Mouse (Mus musculus): ENCODE results near the gene Slc7a3. TPM values are rescaled to one million over a fixed set of nuclear protein-coding genes. Genes with fewer than 3 reads are reported as not detected.
A peak's percentile ranks its signal among the peaks of the same experiment; 100 is the strongest.

The Slc7a3 gene
- polyA plus RNA-seq (2012; rRNA removed) (0.54 and 0.96 TPM in 2 replicates), polyA plus RNA-seq (2014; fragmentation: Nextera tagmentation; extraction: Ambion mirVana) (0.11 and 0.23 TPM in 2 replicates)

- Histone ChIP-seq H3K4me2 (ENCODE audit: low read depth) (peak within 1 kb of the TSS; percentile 36), H3K4me3 (ENCODE audit: insufficient read depth in 1 of 2, low read depth in 2 of 2, low read length in 2 of 2) (no peak within 1 kb of the TSS; a peak in 1 of 4 replicates), H3K27ac (no peak within 1 kb of the TSS), H3K27me3 (ENCODE audit: control insufficient read depth, insufficient read depth, low read length) (no peaks in the 10 kb centered on the region; the same call in 1 of the 2 replicates), H3K4me1 (replicated peaks; ENCODE audit: control insufficient read depth in 2 of 2, insufficient read depth in 2 of 2, low read length in 1 of 2) (no peaks in the 10 kb centered on the region), H3K36me3 (replicated peaks; ENCODE audit: control insufficient read depth, insufficient read depth, low read depth) (no peaks in the 10 kb centered on the region), H3K9me3 (ENCODE audit: control insufficient read depth, low read length) (no peaks in the 10 kb centered on the region), H3K9ac (replicated peaks) (no peak within 1 kb of the TSS)
- no peak for DNase-seq (ENCODE audit: low read depth in 3 of 3, low spot score in 3 of 3)
- ATAC-seq (ENCODE audit: insufficient read depth) = no peak
- TF ChIP-seq CTCF (IDR thresholded peaks at IDR 0.05; ENCODE audit: low read depth) (no peak), EP300 (IDR thresholded peaks at IDR 0.05; ENCODE audit: low read depth) (no peak)
- WGBS (ENCODE audit: insufficient replicate concordance) = 35% methylated on average over 11 of the region's 11 CpGs
Measured at GRCm38 (mm10) chrX:101085920-101086319, at the start of gene Slc7a3. Gene Slc7a3, minus strand, starts transcription at chrX:101086020.

DNA sequence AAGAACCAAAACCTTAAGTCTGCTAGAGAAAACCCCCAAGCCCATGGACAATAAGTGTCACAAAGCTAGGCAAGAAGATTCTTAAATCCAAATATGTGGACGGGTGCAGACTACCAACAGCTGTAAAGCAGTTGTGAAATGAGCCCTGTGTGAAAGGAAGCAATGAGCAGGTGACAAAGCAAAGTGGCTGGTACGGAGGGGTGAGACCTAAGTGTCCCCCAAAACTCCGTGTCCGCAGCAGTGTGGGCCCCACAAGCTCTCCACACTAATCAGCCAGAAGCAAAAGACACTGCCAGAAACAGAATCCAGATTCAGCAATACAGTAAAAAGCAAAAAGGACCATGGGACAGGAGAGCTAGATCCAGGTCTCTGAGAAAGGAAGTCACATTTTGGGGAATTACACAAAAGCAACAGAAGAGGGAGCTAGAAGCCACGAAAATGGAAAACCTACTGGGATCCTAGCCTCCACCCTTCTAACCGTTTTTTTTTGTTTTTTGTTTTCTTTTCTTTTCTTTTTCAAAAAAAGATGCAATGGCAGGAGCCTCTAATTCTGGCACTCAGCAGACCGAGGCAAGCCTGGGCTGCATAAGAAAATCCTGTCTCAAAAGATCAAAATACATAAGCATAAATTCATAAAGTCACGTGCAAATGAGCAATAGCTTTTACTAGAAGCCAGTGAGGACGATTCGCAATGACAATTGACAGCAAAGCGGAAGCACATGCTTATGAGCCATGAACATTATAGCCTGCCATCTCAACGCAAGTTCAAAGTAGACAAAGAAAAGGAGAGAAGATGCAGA is 46.4 kb upstream of the Slc7a3 start:
- Histone ChIP-seq H3K9ac (replicated peaks) (no peak overlapping the region; the same call in 1 of the 2 replicates), H3K4me1 (replicated peaks; ENCODE audit: control insufficient read depth in 2 of 2, insufficient read depth in 2 of 2, low read length in 1 of 2) (no peaks in the 10 kb centered on the region), H3K4me2 (ENCODE audit: low read depth) (peak overlapping the region; percentile 48), H3K27me3 (ENCODE audit: control insufficient read depth, insufficient read depth, low read length) (no peaks in the 10 kb centered on the region), H3K36me3 (replicated peaks; ENCODE audit: control insufficient read depth, insufficient read depth, low read depth) (no peaks in the 10 kb centered on the region), H3K4me3 (ENCODE audit: insufficient read depth in 1 of 2, low read depth in 2 of 2, low read length in 2 of 2) (peak overlapping the region in 1 of 2 experiments; percentile 25; a peak in 1 of 4 replicates), H3K27ac (no peak overlapping the region), H3K9me3 (ENCODE audit: control insufficient read depth, low read length) (no peaks in the 10 kb centered on the region)
- no peak for TF ChIP-seq EP300 (IDR thresholded peaks at IDR 0.05; ENCODE audit: low read depth)
- peak; percentile 52 for TF ChIP-seq CTCF (IDR thresholded peaks at IDR 0.05; ENCODE audit: low read depth)
- ATAC-seq (ENCODE audit: insufficient read depth) = no peak
- DNase-seq (ENCODE audit: low read depth in 3 of 3, low spot score in 3 of 3) = peak; percentile 18 to 31 (median 25)
- WGBS (ENCODE audit: insufficient replicate concordance) = 34% methylated on average over 12 of the region's 12 CpGs

- ATAC-seq (ENCODE audit: insufficient read depth) (no peak), DNase-seq (ENCODE audit: low read depth in 3 of 3, low spot score in 3 of 3) (peak; percentile 26 to 30 (median 29))
- Histone ChIP-seq H3K4me1 (replicated peaks; ENCODE audit: control insufficient read depth in 2 of 2, insufficient read depth in 2 of 2, low read length in 1 of 2) (no peaks in the 10 kb centered on the region), H3K27ac (no peak overlapping the region), H3K27me3 (ENCODE audit: control insufficient read depth, insufficient read depth, low read length) (no peaks in the 10 kb centered on the region), H3K4me3 (ENCODE audit: insufficient read depth in 1 of 2, low read depth in 2 of 2, low read length in 2 of 2) (no peak overlapping the region), H3K36me3 (replicated peaks; ENCODE audit: control insufficient read depth, insufficient read depth, low read depth) (no peaks in the 10 kb centered on the region), H3K9ac (replicated peaks) (no peak overlapping the region), H3K4me2 (ENCODE audit: low read depth) (no peak overlapping the region), H3K9me3 (ENCODE audit: control insufficient read depth, low read length) (no peaks in the 10 kb centered on the region)
- 15% methylated on average over 7 of the region's 7 CpGs for WGBS (ENCODE audit: insufficient replicate concordance)
- TF ChIP-seq EP300 (IDR thresholded peaks at IDR 0.05; ENCODE audit: low read depth) (no peak), CTCF (IDR thresholded peaks at IDR 0.05; ENCODE audit: low read depth) (peak; percentile 71)
Measured at GRCm38 (mm10) chrX:101131001-101131400, 45.2 kb upstream of the Slc7a3 start.

- ATAC-seq (ENCODE audit: insufficient read depth) = no peak
- no peak for DNase-seq (ENCODE audit: low read depth in 3 of 3, low spot score in 3 of 3)
- Histone ChIP-seq H3K4me2 (ENCODE audit: low read depth) (no peak overlapping the region), H3K27me3 (ENCODE audit: control insufficient read depth, insufficient read depth, low read length) (no peaks in the 10 kb centered on the region), H3K27ac (no peak overlapping the region), H3K9ac (replicated peaks) (no peak overlapping the region), H3K4me1 (replicated peaks; ENCODE audit: control insufficient read depth in 2 of 2, insufficient read depth in 2 of 2, low read length in 1 of 2) (no peaks in the 10 kb centered on the region), H3K4me3 (ENCODE audit: insufficient read depth in 1 of 2, low read depth in 2 of 2, low read length in 2 of 2) (no peak overlapping the region), H3K36me3 (replicated peaks; ENCODE audit: control insufficient read depth, insufficient read depth, low read depth) (no peaks in the 10 kb centered on the region), H3K9me3 (ENCODE audit: control insufficient read depth, low read length) (no peaks in the 10 kb centered on the region)
- WGBS (ENCODE audit: insufficient replicate concordance) = 47% methylated on average over 2 of the region's 2 CpGs
- TF ChIP-seq CTCF (IDR thresholded peaks at IDR 0.05; ENCODE audit: low read depth) (no peak), EP300 (IDR thresholded peaks at IDR 0.05; ENCODE audit: low read depth) (no peak)
Measured at GRCm38 (mm10) chrX:101128559-101128958, 42.7 kb upstream of the Slc7a3 start.

GRCm38 (mm10) chrX:101126977-101127376 is 41.2 kb upstream of the Slc7a3 start:
- no peaks in the 10 kb centered on the region for H3K4me1 ChIP-seq (replicated peaks; ENCODE audit: control insufficient read depth in 2 of 2, insufficient read depth in 2 of 2, low read length in 1 of 2)
- H3K36me3 ChIP-seq (replicated peaks; ENCODE audit: control insufficient read depth, insufficient read depth, low read depth) = no peaks in the 10 kb centered on the region
- H3K4me3 ChIP-seq (ENCODE audit: insufficient read depth in 1 of 2, low read depth in 2 of 2, low read length in 2 of 2) = no peak overlapping the region
- no peak overlapping the region for H3K4me2 ChIP-seq (ENCODE audit: low read depth)
- no peak overlapping the region for H3K27ac ChIP-seq
- ATAC-seq (ENCODE audit: insufficient read depth) = no peak
- no peak overlapping the region for H3K9ac ChIP-seq (replicated peaks)
- DNase-seq (ENCODE audit: low read depth in 3 of 3, low spot score in 3 of 3) = no peak
- no peak for TF ChIP-seq CTCF (IDR thresholded peaks at IDR 0.05; ENCODE audit: low read depth)
- no peak for TF ChIP-seq EP300 (IDR thresholded peaks at IDR 0.05; ENCODE audit: low read depth)
- no peaks in the 10 kb centered on the region for H3K9me3 ChIP-seq (ENCODE audit: control insufficient read depth, low read length)
- WGBS (ENCODE audit: insufficient replicate concordance) = 45% methylated on average over 2 of the region's 2 CpGs
- no peaks in the 10 kb centered on the region for H3K27me3 ChIP-seq (ENCODE audit: control insufficient read depth, insufficient read depth, low read length)
